8 mouse cellular contexts compared by ENCODE assay signal in genomic region chr8:120970346-120970745, GRCm38 (mm10).
DNase-seq lines count a peak whose midpoint lies in the region; ATAC-seq and TF ChIP-seq lines count a peak whose summit lies in the region.
"Had no signal": no experiment of that assay in that cellular context is flagged by ENCODE, and none has a peak within 500 bp of the region (broad histone marks: within the 10 kb centered on the region; RNA-seq: fewer than 3 reads in every experiment).

No protein-coding gene starts in this region.

- TF ChIP-seq CTCF in layer of hippocampus, adult 2 months (conservative IDR thresholded peaks at IDR 0.05): peak; percentile 83
- TF ChIP-seq CTCF in CH12.LX (conservative IDR thresholded peaks at IDR 0.05 in 1 of 2, IDR thresholded peaks at IDR 0.05 in 1 of 2; ENCODE audit: low read depth in 2 of 2, low read length in 2 of 2): peak; percentile 65 to 67

- H3K27me3 ChIP-seq in CH12.LX (replicated peaks): peaks cover 84% of the 10 kb centered on the region
- H3K27me3 ChIP-seq in embryonic facial prominence, embryonic 11.5 days (ENCODE audit: control insufficient read depth, insufficient read depth, low read length): peaks cover 30% of the 10 kb centered on the region

- in situ Hi-C loops in CH12.LX (cut with MboI; ENCODE audit: low pct_ligation_motif_present, low pct_unique_long_range_greater_than_20kb, low sequenced_read_pairs): no loop called here

- no peaks in the 10 kb centered on the region for H3K79me2 ChIP-seq in CH12.LX (replicated peaks; ENCODE audit: control insufficient read depth, extremely low read depth, insufficient read depth, poor library complexity, severe bottlenecking)

- H3K4me1 ChIP-seq in CH12.LX (ENCODE audit: control insufficient read depth in 1 of 2, insufficient read depth in 2 of 2): 0 out of 4 replicates have a peak, but pooled peaks cover 0 to 4% of the 10 kb centered on the region in 2 experiments
- H3K4me1 ChIP-seq in embryonic facial prominence, embryonic 11.5 days (ENCODE audit: control insufficient read depth, insufficient read depth, low read length): no peaks in the 10 kb centered on the region

- dilution Hi-C loops in CH12.LX (cut with MboI; ENCODE audit: extremely low pct_ligation_motif_present, extremely low pct_unique_long_range_greater_than_20kb, low sequenced_read_pairs): no loop called here

- no peak overlapping the region for H3K4me3 ChIP-seq in layer of hippocampus, adult 2 months
- no peak overlapping the region for H3K4me3 ChIP-seq in CH12.LX (replicated peaks in 1 of 3; ENCODE audit: low read depth in 2 of 3, low read length in 2 of 3, poor library complexity in 1 of 3)
- no peak overlapping the region for H3K4me3 ChIP-seq in embryonic facial prominence, embryonic 11.5 days (ENCODE audit: low read depth, low read length)
- H3K4me3 ChIP-seq: megakaryocyte, embryonic 14.5 days had no signal

- TF ChIP-seq EP300 in CH12.LX (IDR thresholded peaks at IDR 0.05; ENCODE audit: low read length): no peak

- peak; percentile 18 for TF ChIP-seq RAD21 in CH12.LX (IDR thresholded peaks at IDR 0.05; ENCODE audit: low read depth, low read length)

- no peak overlapping the region for H3K9ac ChIP-seq in CH12.LX (ENCODE audit: insufficient read depth, low read depth)
- H3K9ac ChIP-seq in embryonic facial prominence, embryonic 11.5 days (replicated peaks; ENCODE audit: low read length): no peak overlapping the region

- H3K27ac ChIP-seq in layer of hippocampus, adult 2 months: no peak overlapping the region
- no peak overlapping the region for H3K27ac ChIP-seq in CH12.LX (ENCODE audit: insufficient read depth, low read depth)
- H3K27ac ChIP-seq in embryonic facial prominence, embryonic 11.5 days (replicated peaks; ENCODE audit: low read depth, low read length): no peak overlapping the region

- H3K9me3 ChIP-seq in CH12.LX (replicated peaks; ENCODE audit: low read length): no peaks in the 10 kb centered on the region
- H3K9me3 ChIP-seq in embryonic facial prominence, embryonic 11.5 days (replicated peaks; ENCODE audit: control insufficient read depth, low read length): no peaks in the 10 kb centered on the region

- no peaks in the 10 kb centered on the region for H3K36me3 ChIP-seq in CH12.LX (replicated peaks in 1 of 2; ENCODE audit: control insufficient read depth in 1 of 2, insufficient read depth in 1 of 2, low read length in 1 of 2)
- no peaks in the 10 kb centered on the region for H3K36me3 ChIP-seq in embryonic facial prominence, embryonic 11.5 days (replicated peaks; ENCODE audit: control insufficient read depth, insufficient read depth, low read depth, low read length)

- WGBS in embryonic facial prominence, embryonic 11.5 days: 25% methylated on average over 5 of the region's 5 CpGs

- ATAC-seq in embryonic facial prominence, embryonic 11.5 days (replicated peaks; ENCODE audit: insufficient number of reproducible peaks, low FRiP score, low TSS enrichment, low read depth): no peak
- ATAC-seq in megakaryocyte progenitor cell, adult 5-6 weeks (replicated peaks; ENCODE audit: poor library complexity): peak; percentile 39; the same call in 1 of the 2 replicates

- TF ChIP-seq POLR2A in CH12.LX (IDR thresholded peaks at IDR 0.05; ENCODE audit: low read depth, low read length): no peak

- DNase-seq in layer of hippocampus, adult 2 months (ENCODE audit: low spot score in 2 of 2): peak in 1 of 2 experiments; percentile 40
- DNase-seq in layer of hippocampus, postnatal 36 days: no peak
- DNase-seq in CH12.LX (ENCODE audit: extremely low read depth): peak; percentile 31
- DNase-seq in T-cell, adult 2 months (ENCODE audit: low spot score): peak; percentile 20
- DNase-seq in embryonic facial prominence, embryonic 11.5 days (ENCODE audit: low spot score): peak; percentile 66
- peak; percentile 63 for DNase-seq in urinary bladder, postnatal 25 days (ENCODE audit: low spot score)

- H3K4me2 ChIP-seq in CH12.LX (ENCODE audit: insufficient read depth, low read depth, poor library complexity, severe bottlenecking): no peak overlapping the region
- H3K4me2 ChIP-seq in embryonic facial prominence, embryonic 11.5 days (ENCODE audit: low read depth, low read length): no peak overlapping the region

TF ChIP-seq in CH12.LX, 34 proteins besides CTCF, POLR2A, EP300 and RAD21:
- no peak for TF ChIP-seq POLR2AphosphoS2 (IDR thresholded peaks at IDR 0.05; ENCODE audit: low read depth, low read length)
- TF ChIP-seq SMC3 (IDR thresholded peaks at IDR 0.05; ENCODE audit: low read depth, low read length): peak; percentile 66
TF ChIP-seq in CH12.LX: peak in this region for 1.

Comparison
In these comparisons a context has a peak if more than half of its experiments do, and no peak if none do; other contexts are left out.
1. DNase-seq: peak in CH12.LX (single experiment), T-cell, adult 2 months (single experiment), embryonic facial prominence, embryonic 11.5 days (single experiment) and urinary bladder, postnatal 25 days (single experiment); none in layer of hippocampus, postnatal 36 days (0 of 2).